Mouse (Mus musculus) heart, postnatal 25 days (tissue): ENCODE measurements around the gene Ddx25. TPM values are rescaled to one million over a fixed set of nuclear protein-coding genes. Genes with fewer than 3 reads are reported as not detected.

Source experiments
- DNase-seq: peaks from one replicate; pipeline ENCODE4 v3.0.0; 2022; ENCODE audit warnings: low spot score
- intact Hi-C: fragments of 180-260 bp; cut with DNase I; formaldehyde crosslinking; loops from one replicate; pipeline ENCODE4 v1.15.1; 2025
- total RNA-seq, 2 experiments: library from RNA; stranded (reverse); gene quantifications; 2 replicates each; pipeline ENCODE4 v1.2.3; 2021

Gene Ddx25
- total RNA-seq, 2 experiments from 2014 or later: not detected

DNA sequence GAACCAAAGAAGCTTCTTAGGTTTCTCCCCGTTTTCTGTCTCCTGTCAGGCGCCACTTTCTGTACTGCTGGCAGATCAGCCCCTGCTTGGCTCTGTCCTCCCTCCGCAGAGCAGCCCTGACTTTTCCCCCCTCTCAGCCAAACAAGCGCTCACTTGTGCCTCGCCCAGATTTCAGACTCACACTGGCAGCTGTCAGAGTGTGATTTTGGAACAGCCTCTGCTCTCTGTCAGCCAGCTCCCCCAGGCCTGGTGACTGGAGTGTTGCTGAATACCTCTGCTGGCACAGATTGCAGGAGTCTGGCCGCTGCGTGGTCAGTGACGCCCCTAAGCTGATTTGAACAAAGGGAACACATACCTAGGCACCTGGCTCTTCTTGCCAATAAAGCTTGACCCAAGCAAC is 50.1 kb downstream of the Ddx25 start:
- intact Hi-C loops: no loop called here
- peak; percentile 80 for DNase-seq

DNA sequence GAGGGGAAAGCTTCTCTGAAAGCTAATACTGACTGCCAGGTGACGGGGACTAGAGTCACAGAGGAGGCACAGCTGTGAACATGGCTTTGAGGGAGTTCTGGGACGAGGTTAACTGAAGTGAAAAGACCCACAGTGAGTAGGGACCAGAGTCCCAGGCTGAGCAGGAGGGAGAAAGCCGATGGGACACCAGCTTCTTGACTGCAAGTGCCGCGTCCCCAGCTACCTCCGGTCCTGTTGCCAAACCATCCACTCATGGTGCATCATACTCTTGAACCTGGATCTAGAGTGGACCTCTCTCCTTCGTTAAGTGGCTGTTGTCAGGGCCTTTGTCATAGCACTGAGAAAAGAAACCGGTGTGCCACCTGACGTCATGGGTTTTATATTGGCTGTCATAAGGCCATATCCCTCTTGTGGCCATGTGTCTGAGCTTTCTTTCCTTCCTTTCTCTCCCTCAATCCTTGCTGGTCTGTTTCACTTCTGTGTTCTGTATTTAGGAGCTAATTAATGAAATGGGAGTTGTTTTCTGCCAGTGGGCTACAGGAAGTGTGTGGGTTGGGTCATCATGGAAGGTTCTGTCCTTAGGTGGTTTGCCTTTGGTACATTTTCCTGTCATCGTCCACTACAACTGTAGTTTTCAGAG is 55.8 kb downstream of the Ddx25 start:
- DNase-seq: no peak
- intact Hi-C loops: no loop called here

DNA sequence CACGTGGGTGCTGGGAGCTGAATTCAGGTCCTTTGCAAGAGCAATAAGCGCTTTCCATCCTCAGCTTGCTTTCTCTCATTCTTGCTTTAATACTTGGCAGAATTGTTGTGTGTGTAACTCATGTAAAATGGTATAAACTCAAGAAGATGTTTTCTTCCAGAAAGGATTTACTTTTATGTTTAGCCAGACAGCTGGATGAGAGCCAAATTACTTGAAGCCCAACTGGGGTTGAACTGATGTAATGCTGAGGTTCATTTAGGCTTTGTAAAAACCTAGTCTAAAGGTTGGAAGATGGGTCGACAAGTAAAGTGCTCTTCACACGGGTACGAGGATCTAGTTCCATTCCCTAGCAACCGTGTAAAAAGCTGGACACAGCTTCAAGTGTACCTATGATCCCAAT is 58.4 kb downstream of the Ddx25 start:
- intact Hi-C loops: no loop called here
- DNase-seq: no peak

- no peak for DNase-seq
- intact Hi-C loops: no loop called here
Observed at GRCm38 (mm10) chr9:35495471-35495870, 62.9 kb downstream of the Ddx25 start.

- DNase-seq: no peak
- intact Hi-C loops: no loop called here
Observed at GRCm38 (mm10) chr9:35494937-35495336, 63.4 kb downstream of the Ddx25 start.

- no peak for DNase-seq
Observed at GRCm38 (mm10) chr9:35493733-35494092, 64.6 kb downstream of the Ddx25 start.

GRCm38 (mm10) chr9:35493033-35493732 is 65.1 kb downstream of the Ddx25 start:
- intact Hi-C loops: no loop called here
- no peak for DNase-seq

More at GRCm38 (mm10) chr9:35493733-35494092, 64.6 kb downstream of the Ddx25 start:
- intact Hi-C loops: no loop called here

GRCm38 (mm10) chr9:35491109-35491866 is 67.0 kb downstream of the Ddx25 start:
- no peak for DNase-seq
- intact Hi-C loops: no loop called here

DNA sequence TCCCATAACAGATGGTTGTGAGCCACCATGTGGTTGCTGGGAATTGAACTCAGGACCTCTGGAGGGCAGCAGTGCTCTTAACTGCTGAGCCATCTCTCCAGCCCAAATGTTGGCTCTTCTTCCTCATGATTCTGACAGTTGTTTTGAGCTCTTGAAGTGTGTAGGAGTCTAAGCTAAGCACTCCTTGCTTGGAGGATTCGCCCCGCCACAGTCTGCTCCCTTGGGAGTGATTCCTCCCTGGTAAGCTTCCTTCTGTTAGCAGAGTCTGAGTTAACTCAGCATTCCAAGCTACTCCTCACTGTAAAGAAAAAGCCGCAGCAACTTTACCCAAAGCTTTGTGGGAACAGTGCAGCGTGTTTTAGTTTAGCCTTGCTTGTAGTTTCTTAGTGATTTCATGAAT is 69.8 kb downstream of the Ddx25 start:
- intact Hi-C loops: no loop called here
- no peak for DNase-seq

Other genes starting within 250 kb of the Ddx25 start
- gene Cdon, start 137.4 kb downstream of the Ddx25 start, total RNA-seq: 10 to 100 TPM; 14.0 to 16.1 TPM
- not detected for gene Gm1113, start 40.3 kb downstream of the Ddx25 start, total RNA-seq
- 1 to 10 TPM; 6.6 to 7.5 TPM for gene Pus3, start 67 bp upstream of the Ddx25 start, total RNA-seq
- not detected for gene Pate2, start 11.8 kb upstream of the Ddx25 start, total RNA-seq
- 1 to 10 TPM; 2.2 to 2.6 TPM for gene Hyls1, start 11.9 kb upstream of the Ddx25 start, total RNA-seq
- not detected for gene Pate4, start 53.4 kb upstream of the Ddx25 start, total RNA-seq
- not detected for gene Pate3, start 89.7 kb upstream of the Ddx25 start, total RNA-seq
- gene Pate1, start 128.9 kb upstream of the Ddx25 start, total RNA-seq: not detected
- not detected for gene Gm17677, start 182.5 kb upstream of the Ddx25 start, total RNA-seq
- gene Gm17727, start 219.6 kb upstream of the Ddx25 start, total RNA-seq: not detected
- gene Gm27235, start 231.6 kb upstream of the Ddx25 start, total RNA-seq: not detected
- gene D730048I06Rik, start 231.6 kb upstream of the Ddx25 start, total RNA-seq: not detected